Mouse (Mus musculus): ENCODE results near the gene Mpo.

- TF ChIP-seq CTCF (IDR thresholded peaks at IDR 0.05; ENCODE audit: low read depth) = no peak
- TF ChIP-seq EP300 (IDR thresholded peaks at IDR 0.05; ENCODE audit: low read depth) = no peak
Measured at GRCm38 (mm10) chr11:87846968-87847600, 53.7 kb downstream of the Mpo start.
